Mouse (Mus musculus): ENCODE measurements around the gene Xrn2. TPM values are rescaled to one million over a fixed set of nuclear protein-coding genes. Genes with fewer than 3 reads are reported as not detected.

Xrn2 gene
- 10.8 and 16.8 TPM in 2 replicates for polyA plus RNA-seq (2012)

DNA sequence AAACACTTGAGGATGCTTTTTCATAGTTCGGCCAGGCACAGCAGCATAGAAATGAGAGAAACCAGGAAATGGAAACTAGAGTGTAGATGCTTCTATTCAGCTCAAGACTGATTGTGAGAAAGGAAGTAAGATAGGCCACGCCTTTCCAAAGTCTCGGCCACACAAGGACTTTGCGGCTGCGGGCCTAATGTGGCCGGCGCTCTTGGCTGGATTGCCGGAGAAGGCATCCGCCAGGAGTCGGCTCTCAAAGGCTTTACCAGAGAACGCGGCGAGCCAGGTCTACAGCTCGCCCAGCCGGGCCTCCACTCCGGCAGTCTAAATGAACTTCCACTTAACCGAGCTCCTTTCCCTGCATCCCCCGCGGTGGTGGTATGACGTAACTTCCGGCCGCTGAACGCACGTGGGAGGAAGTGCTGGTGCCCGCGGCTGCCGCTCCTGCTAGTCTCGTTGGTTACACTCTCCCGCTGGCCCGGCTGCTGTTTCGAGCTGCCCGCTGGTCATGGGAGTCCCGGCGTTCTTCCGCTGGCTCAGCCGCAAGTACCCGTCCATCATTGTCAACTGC is at the start of gene Xrn2:
Gene Xrn2 (plus strand): TSS at position 374 of the 562 bp plus-strand sequence.

DNA sequence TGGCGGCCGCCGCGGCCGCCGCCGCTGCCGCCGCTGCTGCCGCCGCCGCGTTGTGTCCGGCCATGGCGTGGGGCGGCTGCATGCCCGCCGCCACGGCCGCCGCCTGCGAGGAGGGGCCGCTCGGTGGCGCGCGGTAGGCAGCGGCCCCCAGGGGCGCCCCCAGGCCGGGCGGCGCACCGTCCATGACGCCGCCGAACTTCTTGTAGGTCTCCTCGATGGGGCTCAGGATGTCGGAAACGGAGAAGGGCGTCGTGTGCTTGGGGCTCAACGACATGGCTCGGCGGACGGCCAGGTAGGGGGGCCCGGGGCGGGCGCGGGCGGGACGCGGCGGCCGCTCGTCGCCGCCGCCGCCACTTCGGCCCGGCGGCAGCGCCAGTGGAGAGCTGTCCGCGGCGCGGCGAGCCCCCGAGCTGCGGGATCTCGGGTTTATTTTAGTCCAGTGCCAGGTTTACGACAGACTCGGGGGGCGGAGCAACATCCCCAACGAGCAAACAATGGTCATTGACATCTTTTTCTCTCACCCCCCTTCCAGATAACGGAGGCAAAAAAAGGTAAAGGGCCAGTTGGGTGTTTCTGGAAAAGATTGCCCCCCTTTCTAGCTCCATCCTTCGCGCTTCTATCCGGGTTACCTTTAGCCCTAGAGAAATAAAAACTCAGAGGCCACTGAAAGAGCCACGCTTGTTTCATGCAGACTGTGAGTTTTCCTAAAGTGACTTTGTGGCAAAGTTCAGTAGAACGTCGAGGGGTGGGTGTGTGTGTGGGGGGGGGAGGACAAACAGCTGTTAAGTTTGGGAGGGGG is 72.5 kb downstream of the Xrn2 start, which contains the start of gene Nkx2-4:
Gene Nkx2-4 (minus strand): TSS at position 374 of the 799 bp plus-strand sequence.

Other genes with a start within 250 kb of the Xrn2 start
- 9.8 and 12.0 TPM in 2 replicates for gene Kiz, start 157.1 kb upstream of the Xrn2 start, polyA plus RNA-seq (2012)
- gene Nkx2-4, start 72.4 kb downstream of the Xrn2 start, polyA plus RNA-seq (2012): 0.04 TPM in 1 of 2 replicates, not detected in the other
- not detected in 2 replicates for gene Nkx2-2, start 181.2 kb downstream of the Xrn2 start, polyA plus RNA-seq (2012)

All from megakaryocyte-erythroid progenitor cell, adult 5 weeks (primary cell).